Mouse (Mus musculus) liver, embryonic 11.5 days (tissue): ENCODE results near the gene Lypd3. TPM values are rescaled to one million over a fixed set of nuclear protein-coding genes. Genes with fewer than 3 reads are reported as not detected.

Experiments used
- polyA plus RNA-seq: library from polyadenylated mRNA; unstranded; fragments of >200 nt; fragmentation: Nextera tagmentation; extraction: Ambion mirVana; gene quantifications from 2 replicates; pipeline ENCODE4 v1.2.1, GENCODE M21; 2014

Gene Lypd3
- polyA plus RNA-seq, 1 experiment from 2014 or later: 0.10 TPM

Other genes with a start within 250 kb of the Lypd3 start
- gene Smg9, start 236.9 kb upstream of the Lypd3 start, polyA plus RNA-seq: 30.2 and 34.8 TPM in 2 replicates
- not detected in 2 replicates for gene Irgc1, start 184.3 kb upstream of the Lypd3 start, polyA plus RNA-seq
- 5.6 and 5.7 TPM in 2 replicates for gene Plaur, start 174.1 kb upstream of the Lypd3 start, polyA plus RNA-seq
- gene Cadm4, start 154.5 kb upstream of the Lypd3 start, polyA plus RNA-seq: 0.25 and 0.27 TPM in 2 replicates
- gene Zfp428, start 129.5 kb upstream of the Lypd3 start, polyA plus RNA-seq: 20.3 and 23.0 TPM in 2 replicates
- gene AC161166.1, start 124.1 kb upstream of the Lypd3 start, polyA plus RNA-seq: 0.34 TPM in 1 of 2 replicates, not detected in the other
- 3.5 and 4.1 TPM in 2 replicates for gene Irgq, start 105.9 kb upstream of the Lypd3 start, polyA plus RNA-seq
- gene Pinlyp, start 90.4 kb upstream of the Lypd3 start, polyA plus RNA-seq: not detected in 2 replicates
- gene Xrcc1, start 90.3 kb upstream of the Lypd3 start, polyA plus RNA-seq: 91.0 and 102 TPM in 2 replicates
- gene Ethe1, start 49.0 kb upstream of the Lypd3 start, polyA plus RNA-seq: 20.7 and 21.9 TPM in 2 replicates
- gene Zfp575, start 48.9 kb upstream of the Lypd3 start, polyA plus RNA-seq: 0.65 and 0.82 TPM in 2 replicates
- gene Phldb3, start 25.8 kb upstream of the Lypd3 start, polyA plus RNA-seq: 0.13 and 0.14 TPM in 2 replicates
- not detected in 2 replicates for gene Tex101, start 40.1 kb downstream of the Lypd3 start, polyA plus RNA-seq
- gene BC049730, start 72.7 kb downstream of the Lypd3 start, polyA plus RNA-seq: not detected in 2 replicates
- not detected in 2 replicates for gene Gm4763, start 90.4 kb downstream of the Lypd3 start, polyA plus RNA-seq
- 0.31 and 0.33 TPM in 2 replicates for gene Cd177, start 123.8 kb downstream of the Lypd3 start, polyA plus RNA-seq
- not detected in 2 replicates for gene Ceacam10, start 140.7 kb downstream of the Lypd3 start, polyA plus RNA-seq
- 5.0 and 5.8 TPM in 2 replicates for gene Gm9844, start 225.7 kb downstream of the Lypd3 start, polyA plus RNA-seq
- gene Lypd4, start 233.4 kb downstream of the Lypd3 start, polyA plus RNA-seq: not detected in 2 replicates
- gene Dmrtc2, start 233.5 kb downstream of the Lypd3 start, polyA plus RNA-seq: not detected in 2 replicates
- gene Rps19, start 247.8 kb downstream of the Lypd3 start, polyA plus RNA-seq: 2,415 and 2,620 TPM in 2 replicates